Mouse (Mus musculus): Measurements from ENCODE around the gene Rpl14.

The Rpl14 gene

DNA sequence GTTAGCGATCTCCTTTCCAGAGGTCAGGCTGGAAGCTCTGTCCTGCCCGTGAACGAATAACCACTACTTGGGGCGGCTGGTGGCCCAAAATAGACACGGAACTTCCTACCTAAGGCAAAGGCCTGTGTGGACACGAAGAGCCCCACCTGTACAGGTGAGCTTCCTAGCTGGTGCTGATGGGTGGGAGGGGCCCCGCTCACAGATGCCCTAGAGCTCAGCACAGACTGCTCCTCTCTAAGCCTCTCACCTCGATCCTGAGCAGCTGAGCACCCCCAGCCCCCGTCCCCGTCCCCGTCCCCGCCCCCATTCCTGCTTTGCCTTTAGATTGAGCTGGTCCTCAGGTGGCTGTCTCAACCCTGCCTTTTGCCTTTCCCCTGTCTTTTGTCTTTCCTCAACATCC is 32.7 kb downstream of the Rpl14 start:
- DNase-seq (ENCODE audit: low spot score), result no peak

DNA sequence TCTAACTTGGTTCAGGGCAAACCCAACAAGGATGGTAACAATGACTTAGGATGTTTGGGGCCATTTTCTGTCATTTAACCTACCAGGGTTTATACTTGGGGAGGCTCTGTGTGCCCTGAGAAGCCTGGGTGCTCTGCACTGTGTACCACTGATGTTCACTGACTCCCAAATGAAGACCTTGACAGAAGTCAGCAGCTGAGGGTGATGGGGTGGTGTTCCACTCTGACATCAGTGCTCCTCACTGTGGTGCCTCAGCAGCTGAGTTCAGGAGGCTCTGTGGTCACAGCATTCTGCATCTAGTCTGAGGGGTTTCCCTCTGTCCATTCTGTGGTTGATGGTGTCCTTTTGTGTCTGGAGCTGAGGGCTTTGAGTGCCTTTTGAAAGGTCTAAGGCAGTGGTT is 39.8 kb downstream of the Rpl14 start:
- no peak for DNase-seq (ENCODE audit: low spot score)

DNA sequence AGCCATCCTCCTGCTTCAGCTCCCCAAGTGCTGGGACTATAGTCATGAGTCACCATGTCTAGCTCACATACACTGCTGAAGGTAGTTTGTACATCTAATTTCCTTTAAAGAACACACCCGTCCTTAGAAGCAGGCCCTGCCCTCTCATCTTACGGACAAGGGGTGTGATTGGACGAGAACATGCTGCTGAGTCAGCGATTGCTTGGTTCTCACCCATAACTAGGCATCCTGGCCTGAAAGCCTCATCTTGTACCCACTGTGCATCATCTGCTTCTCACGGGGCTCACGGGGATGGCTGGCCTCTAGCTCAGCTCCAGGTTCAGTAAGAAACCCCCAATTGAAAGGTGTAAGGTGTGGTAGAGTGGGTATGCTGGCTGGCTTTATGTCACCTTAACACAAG is 42.8 kb downstream of the Rpl14 start:
- DNase-seq (ENCODE audit: low spot score), result no peak

- no peak for DNase-seq (ENCODE audit: low spot score)
These were observed 46.9 kb downstream of the Rpl14 start for GRCm38 (mm10) chr9:120618101-120618500.

DNA sequence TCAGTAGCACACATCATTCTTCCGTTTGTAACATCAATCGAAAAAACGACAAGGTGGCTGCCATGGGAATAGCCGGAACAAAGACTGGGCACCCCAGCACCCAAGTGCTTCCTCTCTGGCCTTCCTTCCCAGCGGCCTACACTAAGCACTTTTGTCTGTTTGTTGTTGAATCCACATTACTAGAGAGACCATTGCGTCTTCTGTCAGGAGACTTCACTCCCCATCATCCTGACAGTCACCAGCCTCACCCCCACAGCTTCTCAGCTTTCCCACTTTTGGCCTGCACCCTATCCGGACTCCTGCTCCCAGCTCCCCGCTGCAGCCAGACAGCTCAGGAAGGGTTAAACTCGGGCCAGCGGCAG is 48.1 kb downstream of the Rpl14 start:
- DNase-seq (ENCODE audit: low spot score), result no peak

GRCm38 (mm10) chr9:120619709-120620408 is 48.6 kb downstream of the Rpl14 start:
- DNase-seq (ENCODE audit: low spot score), result no peak

DNA sequence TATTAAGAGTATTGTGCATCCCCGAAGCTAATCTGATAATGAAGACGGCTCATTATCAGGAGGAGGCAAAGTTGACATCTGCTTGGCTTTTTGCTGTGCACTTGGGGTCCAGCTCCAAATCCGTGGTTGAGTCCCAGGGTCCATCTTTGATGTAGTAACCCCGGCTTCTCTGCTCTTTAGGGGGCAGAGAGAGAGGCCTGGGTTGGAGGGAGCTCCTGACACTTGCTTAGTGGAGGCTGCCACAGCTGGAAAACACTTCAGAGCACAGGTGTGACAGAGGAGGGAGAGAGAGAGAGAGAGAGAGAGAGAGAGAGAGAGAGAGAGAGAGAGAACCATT is 49.1 kb downstream of the Rpl14 start:
- no peak for DNase-seq (ENCODE audit: low spot score)

Measured in spleen, adult 12 weeks (tissue).